Mouse (Mus musculus) retina, postnatal 7 days (tissue): ENCODE data around the gene Hoxd13.

Experiments
- DNase-seq: peaks from one replicate; pipeline ENCODE4 v3.0.0-alpha.2; 2012; ENCODE audit warnings: low read depth, low spot score

Hoxd13 gene

GRCm38 (mm10) chr2:74694066-74694465 lies 26.0 kb downstream of the Hoxd13 start:
- DNase-seq: no peak

- DNase-seq: no peak
Measured at GRCm38 (mm10) chr2:74695383-74695782, 27.3 kb downstream of the Hoxd13 start.

- no peak for DNase-seq
Measured at GRCm38 (mm10) chr2:74695813-74696430, 27.8 kb downstream of the Hoxd13 start.

- no peak for DNase-seq
Measured at GRCm38 (mm10) chr2:74696442-74697335, 28.6 kb downstream of the Hoxd13 start.

GRCm38 (mm10) chr2:74697567-74698121 lies 29.5 kb downstream of the Hoxd13 start, which contains the start of gene Hoxd9:
Hoxd9 (plus strand) TSS chr2:74697727.
- DNase-seq: no peak

- DNase-seq: no peak
Measured at GRCm38 (mm10) chr2:74698201-74699052, 30.3 kb downstream of the Hoxd13 start.

- no peak for DNase-seq
Measured at GRCm38 (mm10) chr2:74699053-74699430, 30.9 kb downstream of the Hoxd13 start.

GRCm38 (mm10) chr2:74699664-74700545 lies 31.8 kb downstream of the Hoxd13 start:
- DNase-seq: no peak

GRCm38 (mm10) chr2:74700546-74701112 lies 32.5 kb downstream of the Hoxd13 start:
- DNase-seq: no peak

GRCm38 (mm10) chr2:74701949-74702819 lies 34.1 kb downstream of the Hoxd13 start:
- DNase-seq: peak; percentile 65

GRCm38 (mm10) chr2:74702820-74703219 lies 34.7 kb downstream of the Hoxd13 start:
- DNase-seq: no peak

GRCm38 (mm10) chr2:74703317-74703716 lies 35.2 kb downstream of the Hoxd13 start:
- no peak for DNase-seq

- no peak for DNase-seq
Measured at GRCm38 (mm10) chr2:74703720-74704392, 35.7 kb downstream of the Hoxd13 start.

GRCm38 (mm10) chr2:74704393-74704998 lies 36.4 kb downstream of the Hoxd13 start, which contains the start of gene Hoxd8:
Hoxd8 (plus strand) TSS chr2:74704615.
- no peak for DNase-seq

GRCm38 (mm10) chr2:74704999-74705466 lies 36.9 kb downstream of the Hoxd13 start:
- DNase-seq: no peak

- no peak for DNase-seq
Measured at GRCm38 (mm10) chr2:74705467-74706089, 37.5 kb downstream of the Hoxd13 start.

- DNase-seq: no peak
Measured at GRCm38 (mm10) chr2:74706393-74706960, 38.4 kb downstream of the Hoxd13 start.
